Mouse (Mus musculus) forebrain, postnatal 0 days (tissue): ENCODE results near the gene Rnaseh1. TPM values are rescaled to one million over a fixed set of nuclear protein-coding genes. Genes with fewer than 3 reads are reported as not detected.

ENCODE experiments used
- ATAC-seq: fragments of 200-750 bp; cut with Nextera tagmentation; 2 replicates; pipeline ENCODE4 v1.8.0; 2017; ENCODE audit warnings: mild to moderate bottlenecking, moderate library complexity
- DNase-seq: peaks from one replicate; pipeline ENCODE4 v3.0.0-alpha.2; 2015
- H3K27ac ChIP-seq: fragments of 300-500 bp; sonication (generic); 2 replicates; pipeline ENCODE4 v1.5.1; 2014; ENCODE audit warnings: low read depth, mild to moderate bottlenecking, antibody characterized with exemption, low read length, moderate library complexity, mixed read lengths
- H3K27me3 ChIP-seq: fragments of 300-500 bp; sonication (generic); 2 replicates; pipeline ENCODE4 v1.6.1; 2014; ENCODE audit warnings: mild to moderate bottlenecking, low read length, mixed read lengths; ENCODE audit not compliant: insufficient read depth
- H3K36me3 ChIP-seq: fragments of 300-500 bp; sonication (generic); 2 replicates; pipeline ENCODE4 v1.6.1; 2014; ENCODE audit warnings: mild to moderate bottlenecking, moderate library complexity; ENCODE audit not compliant: insufficient read depth
- H3K4me1 ChIP-seq: fragments of 300-500 bp; sonication (generic); 2 replicates; pipeline ENCODE4 v1.6.1; 2014; ENCODE audit warnings: antibody characterized with exemption; ENCODE audit not compliant: insufficient read depth
- H3K4me2 ChIP-seq: fragments of 300-500 bp; sonication (generic); 2 replicates; pipeline ENCODE4 v1.6.1; 2014; ENCODE audit warnings: low read depth, mild to moderate bottlenecking, moderate library complexity
- H3K4me3 ChIP-seq: fragments of 300-500 bp; sonication (generic); 2 replicates; pipeline ENCODE4 v1.5.1; 2014; ENCODE audit warnings: low read depth, low read length, mixed read lengths
- H3K9ac ChIP-seq: fragments of 300-500 bp; sonication (generic); 2 replicates; pipeline ENCODE4 v1.6.1; 2014; ENCODE audit warnings: mild to moderate bottlenecking
- H3K9me3 ChIP-seq: fragments of 300-500 bp; sonication (generic); 2 replicates; pipeline ENCODE4 v1.6.1; 2016; ENCODE audit warnings: low read length
- CTCF ChIP-seq: sonication (generic); IDR thresholded peaks from 2 replicates; pipeline ENCODE4 v1.5.1; 2016; ENCODE audit warnings: antibody characterized with exemption, control low read depth, low read depth
- WGBS: fragments of 180-500 bp; shearing (Covaris S2); extraction: QIAGEN DNeasy Blood & Tissue Kit; methylation state at CpG from one replicate; pipeline ENCODE4 v1.1.7; 2014; 5-methylcytosine and 5-hydroxymethylcytosine counted together
- microRNA-seq, 2 experiments: library from miRNA; unstranded; fragments of <30 nt; microRNA quantifications; one replicate each; pipeline ENCODE4; 2016
- polyA plus RNA-seq: library from polyadenylated mRNA; unstranded; fragments of >200 nt; fragmentation: Nextera tagmentation; extraction: Ambion mirVana; gene quantifications from 2 replicates; pipeline ENCODE4 v1.2.1, GENCODE M21; 2015
- total RNA-seq: library from RNA; depleted of rRNA; stranded (reverse); fragments of >200 nt; gene quantifications from 2 replicates; pipeline ENCODE4 v1.2.3, GENCODE M21; 2014; rRNA removed

The Rnaseh1 gene
- total and polyA plus RNA-seq, 2 experiments from 2014 or later: 13.3 to 13.7 TPM

DNA sequence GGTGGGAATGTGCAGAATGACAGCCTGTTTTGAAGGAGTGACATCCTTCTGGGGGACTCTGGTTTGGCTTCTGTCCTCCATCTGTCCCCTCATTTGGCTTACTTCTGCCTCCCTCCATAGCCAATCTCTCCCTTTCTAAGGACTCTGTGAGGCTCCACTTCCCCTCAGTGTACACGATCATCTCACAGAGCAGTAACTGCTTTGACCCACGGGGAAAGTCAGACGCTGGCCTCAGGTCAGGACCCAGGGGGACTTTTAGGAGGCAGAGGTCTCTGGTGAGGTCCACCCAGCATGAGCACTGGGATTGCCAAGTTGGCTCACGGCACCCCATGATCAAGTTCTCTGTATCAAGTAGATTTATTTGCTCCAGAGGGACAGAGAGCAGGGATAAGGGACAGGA lies 58.8 kb downstream of the Rnaseh1 start:
- Histone ChIP-seq H3K4me3 (no peak overlapping the region), H3K4me1 (no peaks in the 10 kb centered on the region), H3K9me3 (no peaks in the 10 kb centered on the region), H3K27me3 (no peaks in the 10 kb centered on the region), H3K9ac (no peak overlapping the region), H3K36me3 (peaks cover 33% of the 10 kb centered on the region), H3K27ac (no peak overlapping the region), H3K4me2 (no peak overlapping the region)
- DNase-seq (no peak), ATAC-seq (no peak)
- TF ChIP-seq CTCF: no peak
- WGBS: 89% methylated on average over 4 of the region's 4 CpGs

Small RNA genes lying within 50 kb of the gene (microRNA-seq; reads per million reads assigned to microRNA genes)
- 0 reads per million in 2 experiments for gene Mir6937

Other genes with a start within 250 kb of the Rnaseh1 start
- gene Dcdc2c, start 97.2 kb upstream of the Rnaseh1 start, total RNA-seq: not detected in 2 replicates
- 0.09 TPM in 1 of 2 replicates, not detected in the other for gene Dcdc2c, start 97.2 kb upstream of the Rnaseh1 start, polyA plus RNA-seq
- gene Allc, start 67.1 kb upstream of the Rnaseh1 start, total RNA-seq: 0.29 TPM in 1 of 2 replicates, not detected in the other
- gene Allc, start 67.1 kb upstream of the Rnaseh1 start, polyA plus RNA-seq: 0.14 and 0.17 TPM in 2 replicates
- gene Colec11, start 26.2 kb upstream of the Rnaseh1 start, total RNA-seq: 0.48 and 0.62 TPM in 2 replicates
- 0.39 and 1.1 TPM in 2 replicates for gene Colec11, start 26.2 kb upstream of the Rnaseh1 start, polyA plus RNA-seq
- gene Rps7, start 13.6 kb upstream of the Rnaseh1 start, total RNA-seq: 1,274 and 1,982 TPM in 2 replicates
- 605 and 756 TPM in 2 replicates for gene Rps7, start 13.6 kb upstream of the Rnaseh1 start, polyA plus RNA-seq
- 5.1 and 9.4 TPM in 2 replicates for gene Adi1, start 25.6 kb downstream of the Rnaseh1 start, total RNA-seq
- 24.7 and 27.9 TPM in 2 replicates for gene Adi1, start 25.6 kb downstream of the Rnaseh1 start, polyA plus RNA-seq
- gene Trappc12, start 100.9 kb downstream of the Rnaseh1 start, total RNA-seq: 49.1 and 55.6 TPM in 2 replicates
- gene Trappc12, start 100.9 kb downstream of the Rnaseh1 start, polyA plus RNA-seq: 32.0 and 37.8 TPM in 2 replicates
- 60.8 and 63.6 TPM in 2 replicates for gene Eipr1, start 102.2 kb downstream of the Rnaseh1 start, total RNA-seq
- gene Eipr1, start 102.2 kb downstream of the Rnaseh1 start, polyA plus RNA-seq: 66.6 and 78.7 TPM in 2 replicates